Mouse (Mus musculus) mesoderm, embryonic 11.5 days (tissue): ENCODE measurements around the gene Gm9887.
A peak's percentile ranks its signal among the peaks of the same experiment; 100 is the strongest.

Source experiments
- DNase-seq: peaks from one replicate; pipeline ENCODE4 v3.0.0-alpha.2; 2012; ENCODE audit warnings: low read depth, low spot score

Gene Gm9887

GRCm38 (mm10) chr12:69371854-69372671 lies at the start of gene Gm9887, which contains the start of gene Arf6:
Gm9887 (minus strand) TSS chr12:69372458.
Arf6 (plus strand) TSS chr12:69372150.
- peak; percentile 98 for DNase-seq

DNA sequence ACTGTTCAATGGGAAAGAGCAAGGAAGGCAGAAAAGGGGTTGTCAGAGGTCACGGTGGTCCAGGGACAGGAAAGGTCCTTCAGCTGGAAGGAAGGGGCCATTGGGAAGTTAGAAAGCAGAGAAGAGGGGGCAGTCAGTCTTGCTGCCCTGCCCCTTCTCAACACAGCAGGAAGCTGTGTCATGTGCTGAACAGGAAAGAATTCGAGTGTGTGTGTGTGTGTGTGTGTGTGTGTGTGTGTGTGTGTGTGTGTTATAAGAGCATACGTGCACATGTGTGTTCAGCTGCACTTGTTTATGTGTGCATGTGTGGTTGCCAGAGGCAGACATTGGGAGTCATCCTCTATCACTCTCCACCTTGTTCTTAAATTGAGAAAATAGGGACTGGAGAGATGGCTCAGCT lies 48.5 kb upstream of the Gm9887 start:
- no peak for DNase-seq

DNA sequence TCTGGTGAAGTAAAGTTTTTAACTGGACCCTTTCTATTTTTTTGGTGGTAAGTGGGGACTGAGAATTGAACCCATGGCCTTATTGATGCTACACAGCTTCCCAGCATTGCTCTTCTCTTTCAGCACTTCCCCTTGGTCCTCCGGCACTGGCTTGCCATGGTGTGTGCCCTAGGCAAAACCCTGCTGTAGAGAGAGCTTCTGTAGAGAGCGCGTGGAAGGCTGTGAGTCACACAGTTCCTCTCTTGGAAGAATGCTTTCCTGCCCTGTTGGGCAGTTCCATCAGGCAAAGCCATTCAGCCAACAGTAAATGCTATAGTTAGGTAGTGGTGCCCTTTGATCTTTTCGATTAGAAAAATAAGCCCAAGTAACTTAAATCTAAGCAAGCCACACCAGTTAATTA lies 47.3 kb upstream of the Gm9887 start:
- no peak for DNase-seq

- DNase-seq, result no peak
Measured at GRCm38 (mm10) chr12:69419017-69419605, 46.9 kb upstream of the Gm9887 start.

- no peak for DNase-seq
Measured at GRCm38 (mm10) chr12:69418606-69419005, 46.3 kb upstream of the Gm9887 start.

GRCm38 (mm10) chr12:69417701-69418291 lies 45.5 kb upstream of the Gm9887 start:
- DNase-seq, result no peak

GRCm38 (mm10) chr12:69416793-69417192 lies 44.5 kb upstream of the Gm9887 start:
- no peak for DNase-seq

DNA sequence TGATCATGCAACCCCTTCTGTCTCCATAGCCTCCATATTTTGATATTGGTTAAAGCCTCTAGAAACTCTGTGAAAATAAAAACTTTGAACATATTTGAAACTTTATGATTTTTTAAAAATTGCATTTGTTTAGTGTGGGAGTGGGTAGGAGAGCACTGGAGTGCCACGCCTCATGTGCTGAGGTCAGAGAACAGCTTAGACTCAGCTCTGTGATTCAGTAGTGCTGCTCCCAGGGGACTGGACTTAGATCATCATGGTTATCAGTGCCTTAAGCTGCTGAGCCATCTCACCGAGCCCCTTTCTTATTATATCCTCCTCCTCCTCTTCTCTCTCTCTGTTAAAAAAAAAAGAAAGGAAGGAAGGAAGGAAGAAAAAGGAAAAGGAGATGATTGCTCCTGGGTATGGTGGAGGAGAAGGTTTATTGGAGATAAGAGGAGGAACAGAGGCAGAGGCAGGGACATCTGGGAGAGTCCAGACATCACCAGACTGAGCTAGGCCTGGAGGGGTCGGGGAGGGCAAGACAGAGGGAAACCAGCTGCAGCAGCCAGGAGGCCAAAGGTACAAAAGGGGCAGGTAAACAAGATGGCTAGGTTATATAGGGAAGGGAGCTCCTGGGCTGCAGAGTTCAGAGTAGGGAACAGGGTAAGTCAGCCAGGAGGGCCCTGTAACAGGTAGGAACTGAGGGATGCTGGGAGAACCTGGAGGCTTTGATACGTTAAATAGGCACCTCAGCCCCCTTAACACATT lies 42.7 kb upstream of the Gm9887 start:
- DNase-seq, result no peak

GRCm38 (mm10) chr12:69413303-69413702 lies 41.0 kb upstream of the Gm9887 start:
- no peak for DNase-seq

DNA sequence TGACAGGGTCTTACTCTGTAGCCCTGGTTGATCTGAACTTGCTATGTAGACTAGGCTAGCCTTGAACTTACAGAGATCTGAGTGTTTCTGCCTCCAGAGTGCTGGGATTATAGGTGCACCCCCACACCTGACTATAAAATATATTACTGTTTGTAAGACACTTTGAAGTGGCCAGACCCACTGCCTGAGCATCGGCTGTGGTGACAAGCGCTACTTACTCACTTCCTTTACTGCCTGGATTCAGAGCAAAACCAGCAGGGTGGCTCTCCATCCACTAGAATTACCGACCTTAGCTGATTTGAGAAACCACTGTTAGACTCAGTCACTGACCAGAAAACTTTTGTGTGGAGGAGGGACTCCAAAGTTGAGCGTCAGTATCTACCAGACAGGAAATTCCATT lies 39.7 kb upstream of the Gm9887 start:
- no peak for DNase-seq

DNA sequence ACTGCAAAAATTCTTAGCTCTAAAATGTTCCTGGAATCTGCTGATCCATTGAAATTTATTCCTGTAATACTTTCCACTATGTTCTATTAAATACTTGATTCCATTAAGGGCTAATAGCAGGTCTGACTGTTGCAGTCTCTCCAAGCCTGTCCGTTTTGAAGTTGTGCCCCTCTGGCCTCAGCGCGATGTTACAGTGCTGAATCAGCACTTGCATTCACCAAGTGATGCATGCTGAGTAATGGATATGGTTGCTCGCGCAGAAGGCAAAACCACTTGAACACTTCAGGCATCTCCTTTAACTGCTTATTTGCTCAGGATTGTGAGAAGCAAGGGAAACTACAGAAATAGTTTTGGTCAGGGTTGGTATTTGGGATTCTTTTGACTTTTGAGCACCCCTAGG lies 38.5 kb upstream of the Gm9887 start:
- no peak for DNase-seq

DNA sequence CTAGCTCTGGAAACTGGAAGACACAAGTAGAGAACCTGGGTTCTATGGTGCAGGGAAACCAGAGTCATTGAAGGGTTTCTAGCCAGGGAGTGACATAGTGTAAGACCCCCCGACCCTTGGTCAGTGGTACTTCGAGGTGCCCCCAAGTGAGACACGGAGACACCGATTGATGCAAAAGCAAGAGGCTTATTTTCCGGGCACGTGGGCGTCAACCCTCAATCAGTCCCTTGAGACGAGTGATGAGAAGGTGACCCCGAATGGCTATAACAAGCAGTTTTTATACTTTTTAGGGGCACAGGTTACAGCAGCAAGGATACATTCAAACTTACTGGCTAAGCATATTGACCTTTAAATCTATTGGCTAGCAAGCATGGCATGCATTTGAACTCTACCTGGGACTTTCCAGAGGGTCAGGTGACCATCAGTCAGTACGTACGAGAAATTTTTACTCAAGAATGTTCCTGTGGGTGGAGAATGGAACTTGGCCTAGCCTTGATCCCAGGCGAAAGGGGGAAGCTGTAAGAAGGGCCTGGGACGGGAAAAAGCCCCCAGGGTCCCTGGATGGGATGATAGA lies 30.4 kb upstream of the Gm9887 start:
- no peak for DNase-seq

DNA sequence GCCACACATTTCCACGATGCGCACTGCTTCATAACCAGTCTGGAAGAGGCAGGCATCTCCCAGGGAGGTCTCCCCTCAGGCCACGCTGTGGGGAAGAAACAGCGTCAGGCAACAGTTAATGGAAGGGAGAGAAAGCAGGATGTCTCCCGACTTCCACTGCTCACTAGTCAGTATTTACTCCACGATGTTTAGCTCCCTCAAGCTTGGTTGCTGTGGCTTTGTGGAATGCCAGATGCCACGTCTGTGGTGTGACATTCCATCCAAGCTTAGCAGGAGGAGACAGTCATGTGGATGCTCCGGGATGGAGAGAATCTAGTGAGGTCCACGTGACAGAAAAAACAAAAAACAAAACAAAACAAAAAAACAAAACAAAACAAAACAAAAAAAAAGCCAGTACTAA lies 29.8 kb upstream of the Gm9887 start:
- DNase-seq, result no peak

GRCm38 (mm10) chr12:69400871-69401286 lies 28.6 kb upstream of the Gm9887 start:
- no peak for DNase-seq

- no peak for DNase-seq
Measured at GRCm38 (mm10) chr12:69400367-69400766, 28.1 kb upstream of the Gm9887 start.

DNA sequence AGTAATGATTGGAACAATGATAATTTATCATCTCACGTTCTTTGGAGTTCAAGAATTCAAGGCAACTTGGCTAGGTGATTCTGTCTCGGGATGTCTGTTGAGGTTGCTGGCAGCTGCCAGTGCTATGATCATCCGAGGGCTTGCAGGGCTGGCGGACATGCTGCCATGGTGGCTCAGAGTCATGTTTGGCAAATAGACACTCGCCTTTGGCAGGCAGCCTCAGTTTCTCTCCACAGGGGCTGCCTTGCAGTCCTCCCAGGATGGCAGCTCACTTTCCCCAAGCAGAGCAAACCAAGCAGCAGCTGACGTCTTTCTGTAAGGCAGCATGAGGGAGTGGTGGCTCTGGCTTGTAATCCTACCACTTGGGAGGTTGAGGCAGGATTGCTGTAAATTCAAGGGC lies 22.2 kb upstream of the Gm9887 start:
- no peak for DNase-seq

DNA sequence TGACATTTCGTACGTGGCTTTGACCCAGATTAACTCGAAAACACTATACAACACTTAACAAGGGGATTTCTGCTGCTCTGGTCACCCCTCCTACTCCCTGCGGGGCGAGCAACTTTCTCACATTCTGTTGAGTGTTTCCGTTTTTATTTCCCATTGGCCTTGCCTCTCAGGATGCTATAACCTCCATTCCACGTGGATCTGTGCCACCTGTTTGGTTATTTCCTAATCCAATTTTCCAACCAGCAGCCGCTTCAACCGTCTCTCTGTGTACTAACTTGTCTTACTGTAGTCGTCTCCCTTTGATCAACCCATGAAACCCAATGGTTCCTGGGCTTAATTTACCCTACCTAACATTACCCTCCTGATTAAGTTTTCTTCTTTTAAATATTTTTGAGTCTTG lies 20.8 kb upstream of the Gm9887 start:
- no peak for DNase-seq

- DNase-seq, result no peak
Measured at GRCm38 (mm10) chr12:69390000-69390698, 17.9 kb upstream of the Gm9887 start.

DNA sequence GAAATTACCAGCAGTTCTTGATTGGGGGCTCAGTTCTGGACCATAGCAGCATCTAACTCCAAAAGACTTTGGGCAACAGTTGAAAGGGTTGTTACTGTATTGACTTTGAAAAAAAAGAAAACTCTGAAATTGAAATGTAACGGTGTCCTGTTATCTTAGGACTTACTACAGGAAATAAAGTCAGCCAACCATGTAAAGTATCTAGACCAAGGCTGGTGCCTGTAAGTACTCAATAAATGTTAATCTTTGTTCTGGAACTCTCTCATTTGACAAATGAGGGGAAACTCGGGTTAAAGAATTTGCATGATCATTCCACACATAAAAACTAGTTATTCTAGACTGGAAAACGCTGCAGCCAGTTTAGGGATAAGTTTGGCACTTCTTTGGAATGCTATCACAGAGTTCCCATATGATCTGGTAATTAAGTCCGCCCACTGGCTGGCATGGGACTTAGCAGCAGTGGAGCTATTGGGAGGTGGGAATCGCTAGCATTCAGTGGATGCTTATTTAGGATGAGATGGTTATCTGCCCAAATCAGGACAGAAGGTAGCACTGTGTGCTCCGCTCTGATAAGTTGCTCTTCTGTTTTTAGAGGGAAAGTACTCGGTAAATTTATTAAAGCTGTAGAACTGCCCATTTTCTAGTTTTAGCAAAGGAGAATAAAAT lies 17.1 kb upstream of the Gm9887 start:
- DNase-seq, result no peak

DNA sequence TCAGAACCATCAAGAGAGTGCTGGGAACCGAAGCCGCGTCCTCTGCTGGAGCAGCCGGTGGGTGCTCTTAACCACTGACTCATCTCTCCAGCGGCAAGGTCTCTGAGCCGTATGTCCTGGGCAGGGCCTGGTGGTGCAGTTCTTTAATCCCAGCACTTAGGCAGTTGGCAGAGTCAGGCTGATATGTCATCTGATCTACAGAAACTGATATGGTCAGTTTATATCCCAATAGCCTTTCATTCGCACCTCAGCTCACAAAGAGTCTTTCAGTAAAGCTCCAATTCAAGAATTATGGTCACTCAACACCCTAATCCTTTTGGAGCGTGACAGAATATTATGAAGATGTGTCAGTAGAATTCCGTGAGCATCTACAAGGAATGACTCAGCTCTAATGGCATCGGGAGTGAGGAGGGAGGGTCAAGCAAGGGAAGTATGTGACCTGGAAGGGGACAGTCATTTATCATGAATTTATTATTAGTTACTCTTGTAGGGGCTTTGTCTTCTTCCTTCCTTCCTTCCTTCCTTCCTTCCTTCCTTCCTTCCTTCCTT lies 16.1 kb upstream of the Gm9887 start:
- DNase-seq, result no peak
